Mouse (Mus musculus) cerebral cortex, adult 2 months (tissue): ENCODE results near the gene Alox12.

Source experiments
- WGBS: fragments of 180-500 bp; shearing (Covaris S2); methylation state at CpG from one replicate; pipeline ENCODE4 v1.1.7; 2018; 5-methylcytosine and 5-hydroxymethylcytosine counted together

The Alox12 gene

GRCm38 (mm10) chr11:70254931-70255531 is at the start of gene Alox12:
TSS of gene Alox12 (minus strand) at chr11:70255353.
- 4% methylated on average over 25 of the region's 25 CpGs for WGBS

DNA sequence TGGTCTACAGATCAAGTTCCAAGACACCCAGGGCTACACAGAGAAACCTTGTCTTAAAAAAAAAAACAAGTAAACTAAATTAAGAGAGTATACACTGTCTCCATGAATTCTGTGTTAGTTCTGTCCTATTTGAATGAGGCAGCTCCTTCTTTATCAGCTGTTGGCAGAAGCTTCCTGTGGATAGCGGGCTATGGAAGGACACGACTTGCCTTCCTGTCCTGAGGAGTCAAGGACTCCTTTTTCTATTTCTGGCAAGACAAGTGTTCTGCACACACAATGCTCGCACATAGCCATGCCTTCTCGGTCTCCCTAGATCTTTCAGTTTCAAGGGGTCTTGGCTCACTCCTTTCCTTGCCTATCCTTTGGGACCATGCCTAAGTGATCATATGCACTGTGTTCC is 47.1 kb upstream of the Alox12 start:
- 86% methylated on average over 4 of the region's 4 CpGs for WGBS

GRCm38 (mm10) chr11:70297836-70298454 is 42.8 kb upstream of the Alox12 start:
- WGBS, result 38% methylated on average over 12 of the region's 12 CpGs

GRCm38 (mm10) chr11:70297405-70297804 is 42.3 kb upstream of the Alox12 start:
- WGBS, result 55% methylated on average over 4 of the region's 4 CpGs

DNA sequence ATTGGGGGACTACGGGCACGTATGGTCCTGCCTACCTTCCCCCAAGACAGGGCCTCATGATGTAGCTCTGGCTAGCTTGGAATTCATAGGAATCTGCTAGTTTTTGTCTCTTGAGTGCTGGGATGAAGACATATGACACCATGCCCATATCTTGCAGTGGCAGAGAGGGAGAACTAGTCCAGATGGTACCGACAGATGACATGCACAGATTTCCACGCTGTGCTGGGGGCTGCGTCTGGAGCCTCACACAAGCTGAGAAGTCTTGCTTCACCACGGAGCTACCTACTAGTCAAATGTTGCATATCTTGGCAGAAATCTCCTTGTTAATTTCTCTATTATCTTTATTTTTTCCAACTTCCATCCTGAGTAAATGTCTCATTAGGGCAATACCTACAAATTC is 38.7 kb upstream of the Alox12 start:
- WGBS, result 67% methylated on average over 6 of the region's 6 CpGs

DNA sequence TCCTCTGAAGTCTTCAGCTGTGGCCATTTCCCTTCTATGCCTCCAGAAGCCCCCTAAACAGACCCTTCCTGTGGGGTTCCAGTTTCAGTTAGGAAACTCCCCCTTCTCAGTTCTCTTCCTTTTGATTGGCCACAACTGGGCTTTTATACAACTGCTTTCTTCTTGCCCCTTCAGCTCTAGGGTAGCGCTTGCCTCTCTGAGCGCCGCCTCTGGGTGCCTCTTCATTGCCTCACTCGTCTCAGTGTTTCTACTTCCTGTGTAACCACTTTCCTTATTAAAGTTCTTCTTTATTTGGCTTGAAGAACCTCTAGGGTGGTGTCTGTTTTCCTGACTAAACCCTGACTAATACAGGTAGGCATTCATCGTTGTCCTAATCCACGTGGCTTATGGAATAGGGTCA is 36.1 kb upstream of the Alox12 start:
- WGBS, result 81% methylated on average over 6 of the region's 6 CpGs

GRCm38 (mm10) chr11:70289236-70289635 is 34.1 kb upstream of the Alox12 start:
- WGBS, result 53% methylated on average over 6 of the region's 6 CpGs

DNA sequence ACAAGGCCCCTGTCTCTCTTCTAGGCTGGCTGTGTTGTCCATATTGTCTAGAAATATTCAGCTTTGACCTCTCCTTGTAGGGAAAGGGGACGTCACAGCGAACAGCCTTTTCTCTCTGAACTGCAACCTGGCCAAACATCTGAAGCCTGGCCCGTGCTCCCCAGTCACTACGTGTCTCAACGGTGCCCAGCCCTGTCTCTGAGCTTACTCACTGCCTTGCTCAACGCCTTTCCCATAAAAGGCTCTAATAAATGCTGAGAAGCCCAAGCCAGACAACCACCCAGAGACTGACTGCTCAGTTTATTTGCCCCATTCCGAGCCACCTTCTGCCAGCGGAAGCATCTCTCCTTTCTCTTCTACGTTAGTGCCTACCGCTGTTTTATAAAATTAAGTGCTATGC is 32.9 kb upstream of the Alox12 start:
- WGBS, result 93% methylated on average over 10 of the region's 10 CpGs

- WGBS, result 88% methylated on average over 5 of the region's 5 CpGs
Measured at GRCm38 (mm10) chr11:70285686-70286085, 30.5 kb upstream of the Alox12 start.

- WGBS, result 76% methylated on average over 3 of the region's 3 CpGs
Measured at GRCm38 (mm10) chr11:70284757-70285156, 29.6 kb upstream of the Alox12 start.

DNA sequence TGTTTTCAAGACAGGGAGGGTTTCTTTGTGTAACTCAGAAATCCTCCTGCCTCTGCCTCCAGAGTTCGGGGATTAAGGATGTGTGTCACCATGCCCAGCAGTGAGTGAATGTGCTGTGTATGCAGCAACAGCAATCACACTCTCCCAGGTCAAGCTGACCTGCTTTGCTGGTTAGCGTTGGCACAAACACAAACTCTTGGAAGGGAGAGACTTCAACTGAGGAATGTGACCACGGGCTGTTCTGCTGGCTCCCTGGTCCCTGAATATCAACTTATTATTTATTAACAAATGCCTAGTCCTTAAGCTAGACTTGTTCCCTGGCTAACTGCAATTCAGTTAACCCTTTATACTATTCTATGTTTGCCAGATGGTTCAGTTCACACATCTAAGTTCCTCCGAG is 28.5 kb upstream of the Alox12 start:
- WGBS, result 86% methylated on average over 4 of the region's 4 CpGs

- WGBS, result 68% methylated on average over 3 of the region's 3 CpGs
Measured at GRCm38 (mm10) chr11:70280441-70280840, 25.3 kb upstream of the Alox12 start.

DNA sequence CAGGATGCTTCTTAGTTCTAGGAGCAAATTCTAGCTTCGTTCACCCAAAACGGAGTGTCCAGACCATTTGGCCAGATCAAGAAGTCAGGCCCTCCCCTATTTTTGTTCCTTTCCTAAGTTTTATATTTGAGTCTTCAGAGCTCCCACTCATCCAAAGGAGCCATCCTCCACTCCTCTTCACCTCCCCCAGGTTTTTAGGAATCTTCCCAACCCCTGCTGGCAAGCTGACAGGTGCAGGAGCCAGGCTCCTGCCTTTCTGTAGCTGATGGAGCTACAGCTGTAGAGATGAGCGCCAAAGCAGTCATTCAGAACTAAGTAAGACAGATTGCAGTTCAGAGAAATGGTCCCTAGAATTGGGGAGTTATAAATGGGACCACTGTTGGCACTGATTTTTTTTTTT is 23.8 kb upstream of the Alox12 start:
- WGBS, result 69% methylated on average over 3 of the region's 3 CpGs

GRCm38 (mm10) chr11:70271641-70272040 is 16.5 kb upstream of the Alox12 start:
- WGBS, result 79% methylated on average over 7 of the region's 7 CpGs

GRCm38 (mm10) chr11:70266405-70266804 is 11.3 kb upstream of the Alox12 start:
- 63% methylated on average over 1 of the region's 1 CpGs for WGBS

- 85% methylated on average over 4 of the region's 4 CpGs for WGBS
Measured at GRCm38 (mm10) chr11:70265819-70266218, 10.7 kb upstream of the Alox12 start.

DNA sequence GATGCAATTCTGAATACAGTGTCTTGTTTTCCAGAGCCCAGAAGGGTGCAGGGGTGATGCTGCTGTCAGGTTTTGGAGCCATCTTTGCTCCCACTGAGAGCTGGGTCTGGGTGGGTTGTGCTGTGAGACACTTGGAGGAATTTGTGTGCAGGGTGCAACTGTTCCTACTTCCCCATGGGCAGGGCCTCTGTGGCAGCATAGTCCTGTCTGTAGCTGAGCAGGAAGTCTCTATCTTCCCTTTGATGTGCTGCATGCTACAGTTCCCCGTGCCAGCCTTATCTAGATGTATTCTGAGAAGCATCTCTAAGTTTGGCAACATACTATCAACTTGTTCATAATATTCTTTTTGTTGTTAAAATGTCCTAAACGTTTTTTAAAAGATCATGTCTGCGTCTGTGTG is 10.1 kb upstream of the Alox12 start:
- 61% methylated on average over 3 of the region's 3 CpGs for WGBS

DNA sequence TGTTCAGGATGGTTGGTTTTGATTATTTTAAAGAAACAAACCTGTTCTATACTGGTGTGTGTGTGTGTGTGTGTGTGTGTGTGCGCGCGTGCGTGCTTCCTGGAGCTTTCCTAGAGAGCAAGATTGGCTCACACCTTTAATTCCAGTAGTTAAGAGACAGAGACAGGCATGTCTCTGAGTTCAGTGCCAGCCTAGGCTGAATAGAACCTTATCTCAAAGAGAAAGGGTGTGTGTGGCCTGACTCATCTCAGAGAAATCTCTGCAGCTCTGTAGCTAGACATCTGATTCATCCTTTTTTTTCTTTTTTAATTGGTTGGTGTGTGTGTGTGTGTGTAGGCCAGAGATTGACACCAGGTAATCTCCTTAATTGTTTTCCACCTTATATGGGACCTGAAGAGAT is 3.9 kb upstream of the Alox12 start:
- 93% methylated on average over 4 of the region's 4 CpGs for WGBS

- 5% methylated on average over 18 of the region's 18 CpGs for WGBS
Measured at GRCm38 (mm10) chr11:70254337-70254736, 816 bp downstream of the Alox12 start.

DNA sequence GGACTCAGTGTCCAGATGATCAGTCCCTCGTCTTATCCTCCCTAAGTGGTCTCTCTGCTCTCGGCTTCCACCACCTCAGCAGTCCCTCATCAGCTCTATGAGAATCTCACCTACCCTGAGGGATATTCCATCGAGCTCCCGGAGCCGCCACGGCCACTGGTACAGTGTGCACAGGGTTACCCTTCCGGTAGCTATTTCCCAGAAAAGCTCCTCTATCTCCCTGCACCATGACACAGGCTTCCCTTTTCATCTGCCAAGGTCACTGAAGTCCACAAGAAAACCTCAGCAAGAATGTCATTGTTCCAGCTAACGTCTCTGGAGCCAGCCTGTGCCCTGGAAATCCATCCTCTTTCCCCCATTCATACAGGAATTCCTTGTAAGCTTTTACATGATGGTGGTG is 3.3 kb downstream of the Alox12 start:
- WGBS, result 85% methylated on average over 8 of the region's 8 CpGs

DNA sequence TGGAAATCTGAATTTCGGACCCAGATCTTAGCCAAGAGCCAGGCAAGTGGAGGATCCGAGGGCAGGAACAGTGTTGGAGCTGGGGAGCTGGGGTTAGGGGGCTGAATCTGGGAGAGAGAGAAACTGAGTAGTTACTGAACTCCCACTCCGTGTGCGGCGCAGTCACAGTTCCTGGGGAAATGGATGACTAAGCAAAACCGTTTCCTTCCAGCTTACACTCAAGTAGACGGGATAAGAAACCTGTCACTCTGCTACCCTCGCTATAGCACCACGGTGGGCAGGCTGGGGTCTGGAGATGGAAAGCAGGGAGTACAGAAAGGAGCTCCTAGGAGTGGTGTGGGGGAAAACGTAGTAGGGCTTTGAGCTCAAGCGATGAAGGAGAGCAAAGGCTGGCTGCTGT is 5.0 kb downstream of the Alox12 start:
- WGBS, result 56% methylated on average over 11 of the region's 11 CpGs

GRCm38 (mm10) chr11:70247136-70247845 is 7.9 kb downstream of the Alox12 start:
- WGBS, result 54% methylated on average over 9 of the region's 9 CpGs

DNA sequence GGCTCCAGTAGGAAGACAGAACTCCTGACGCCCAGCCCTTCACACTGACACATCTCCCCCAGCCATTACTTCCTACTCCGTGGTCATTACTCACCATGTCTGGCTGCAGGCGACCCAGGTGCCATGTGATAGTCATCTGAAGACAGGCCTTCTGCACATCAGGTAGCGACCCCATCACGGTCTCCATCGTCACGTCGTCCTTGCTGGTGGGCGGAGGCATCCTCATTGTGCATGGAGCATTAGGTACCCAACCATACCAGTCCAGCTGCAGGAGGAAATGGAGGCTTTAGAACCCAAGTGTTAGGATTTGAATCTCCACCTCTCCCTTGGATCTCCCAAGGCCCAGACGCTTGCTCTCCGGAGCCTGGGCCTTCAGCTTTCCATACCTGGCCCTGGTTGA is 12.6 kb downstream of the Alox12 start:
- 79% methylated on average over 11 of the region's 11 CpGs for WGBS
